Mouse (Mus musculus) heart, adult 9 months (tissue): ENCODE results near the gene Tnk2.

Experiments
- DNase-seq, 2 experiments: peaks; one replicate each; pipeline ENCODE4 v3.0.0; 2022; ENCODE audit warnings: low spot score in 2 of 2

The Tnk2 gene

GRCm38 (mm10) chr16:32678812-32679211 lies 35.1 kb downstream of the Tnk2 start:
- no peak for DNase-seq

GRCm38 (mm10) chr16:32679976-32680375 lies 36.3 kb downstream of the Tnk2 start:
- no peak for DNase-seq

- no peak for DNase-seq
Measured at GRCm38 (mm10) chr16:32680806-32681205, 37.1 kb downstream of the Tnk2 start.

GRCm38 (mm10) chr16:32682194-32682593 lies 38.5 kb downstream of the Tnk2 start:
- DNase-seq, result peak in 1 of 2 experiments; percentile 72

GRCm38 (mm10) chr16:32682841-32683240 lies 39.2 kb downstream of the Tnk2 start:
- no peak for DNase-seq

GRCm38 (mm10) chr16:32683343-32683742 lies 39.7 kb downstream of the Tnk2 start:
- peak in 1 of 2 experiments; percentile 44 for DNase-seq

- no peak for DNase-seq
Measured at GRCm38 (mm10) chr16:32685405-32685804, 41.7 kb downstream of the Tnk2 start.

- no peak for DNase-seq
Measured at GRCm38 (mm10) chr16:32685998-32686397, 42.3 kb downstream of the Tnk2 start.

- DNase-seq, result no peak
Measured at GRCm38 (mm10) chr16:32687221-32687620, 43.5 kb downstream of the Tnk2 start.

- DNase-seq, result no peak
Measured at GRCm38 (mm10) chr16:32688770-32689169, 45.1 kb downstream of the Tnk2 start.

GRCm38 (mm10) chr16:32689501-32689900 lies 45.8 kb downstream of the Tnk2 start:
- DNase-seq, result peak in 1 of 2 experiments; percentile 36

GRCm38 (mm10) chr16:32696841-32697464 lies 53.3 kb downstream of the Tnk2 start:
- peak in 1 of 2 experiments; percentile 38 for DNase-seq

GRCm38 (mm10) chr16:32697665-32698446 lies 54.2 kb downstream of the Tnk2 start:
- no peak for DNase-seq

- no peak for DNase-seq
Measured at GRCm38 (mm10) chr16:32698550-32698949, 54.9 kb downstream of the Tnk2 start.

GRCm38 (mm10) chr16:32703312-32703912 lies 59.7 kb downstream of the Tnk2 start:
- no peak for DNase-seq

- DNase-seq, result no peak
Measured at GRCm38 (mm10) chr16:32705606-32706005, 61.9 kb downstream of the Tnk2 start.

GRCm38 (mm10) chr16:32707111-32707823 lies 63.6 kb downstream of the Tnk2 start:
- DNase-seq, result no peak

- no peak for DNase-seq
Measured at GRCm38 (mm10) chr16:32707824-32708456, 64.3 kb downstream of the Tnk2 start.

GRCm38 (mm10) chr16:32708457-32709033 lies 64.9 kb downstream of the Tnk2 start:
- DNase-seq, result no peak

GRCm38 (mm10) chr16:32709116-32709515 lies 65.4 kb downstream of the Tnk2 start:
- no peak for DNase-seq

- no peak for DNase-seq
Measured at GRCm38 (mm10) chr16:32710426-32711070, 66.9 kb downstream of the Tnk2 start.
